Mouse (Mus musculus): Measurements from ENCODE around the gene Olfr649.
A peak's percentile ranks its signal among the peaks of the same experiment; 100 is the strongest.

Olfr649 gene

GRCm38 (mm10) chr7:104195885-104196284, at the start of gene Olfr649:
TSS of gene Olfr649 (minus strand) at chr7:104195985.
- DNase-seq (ENCODE audit: inconsistent age in 2 of 2, low spot score in 1 of 2) = no peak

GRCm38 (mm10) chr7:104244287-104245181, 48.7 kb upstream of the Olfr649 start, which contains the start of gene Trim34a:
TSS of gene Trim34a (plus strand) at chr7:104244457.
- DNase-seq (ENCODE audit: inconsistent age in 2 of 2, low spot score in 1 of 2) = peak; percentile 69 to 93

- no peak for DNase-seq (ENCODE audit: inconsistent age in 2 of 2, low spot score in 1 of 2)
Measured at GRCm38 (mm10) chr7:104243616-104244015, 47.8 kb upstream of the Olfr649 start.

GRCm38 (mm10) chr7:104240857-104241256, 45.1 kb upstream of the Olfr649 start:
- DNase-seq (ENCODE audit: inconsistent age in 2 of 2, low spot score in 1 of 2) = no peak

- DNase-seq (ENCODE audit: inconsistent age in 2 of 2, low spot score in 1 of 2) = peak; percentile 18 to 79
Measured at GRCm38 (mm10) chr7:104231203-104231602, 35.4 kb upstream of the Olfr649 start.

GRCm38 (mm10) chr7:104218701-104219569, 23.1 kb upstream of the Olfr649 start, which contains the start of gene Trim6:
TSS of gene Trim6 (plus strand) at chr7:104218793.
- peak; percentile 91 to 96 for DNase-seq (ENCODE audit: inconsistent age in 2 of 2, low spot score in 1 of 2)

DNA sequence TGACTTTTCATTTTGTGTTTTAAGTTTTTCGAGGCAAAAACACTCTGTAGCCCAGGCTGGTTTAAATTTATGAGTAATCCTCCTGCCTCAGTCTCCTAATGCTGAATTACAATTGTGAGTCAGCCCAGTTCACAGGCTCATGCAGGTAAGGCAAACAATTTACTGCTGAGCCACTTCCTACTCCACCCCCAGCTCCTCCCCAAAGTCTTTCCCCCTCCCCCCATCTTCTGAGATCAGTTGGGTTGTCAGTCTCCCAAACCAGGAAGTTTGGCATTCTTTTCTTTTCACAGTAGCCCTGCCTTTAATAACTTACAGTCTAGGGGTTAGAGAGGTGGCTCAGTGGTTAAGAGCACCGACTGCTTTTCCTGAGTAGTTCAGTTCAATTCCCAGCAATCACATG, 22.1 kb upstream of the Olfr649 start:
- no peak for DNase-seq (ENCODE audit: inconsistent age in 2 of 2, low spot score in 1 of 2)

DNA sequence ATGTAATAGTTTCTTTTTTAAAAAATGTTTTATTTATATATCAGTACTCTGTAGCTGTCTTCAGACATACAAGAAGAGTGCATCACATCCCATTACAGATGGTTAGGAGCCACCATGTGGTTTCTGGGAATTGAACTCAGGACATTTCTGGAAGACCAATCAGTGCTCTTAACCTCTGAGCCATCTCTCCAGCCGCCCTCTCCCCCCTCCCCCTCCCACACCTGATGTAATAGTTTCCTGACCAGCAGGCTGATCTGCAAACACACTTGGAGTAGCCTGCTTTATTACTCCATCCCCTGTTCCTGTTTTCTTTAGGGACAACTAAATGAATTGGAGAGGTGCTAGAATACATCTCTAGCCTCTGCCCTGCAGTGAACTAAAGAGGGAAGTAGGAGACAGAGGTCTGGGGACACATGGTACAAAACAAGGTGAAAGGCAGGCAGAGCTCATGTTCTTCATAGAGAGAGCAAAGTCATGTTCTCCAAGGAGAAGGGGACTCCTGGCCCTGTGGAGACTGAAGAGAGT, 20.3 kb upstream of the Olfr649 start:
- no peak for DNase-seq (ENCODE audit: inconsistent age in 2 of 2, low spot score in 1 of 2)

- peak in 1 of 2 experiments; percentile 16 for DNase-seq (ENCODE audit: inconsistent age in 2 of 2, low spot score in 1 of 2)
Measured at GRCm38 (mm10) chr7:104206197-104206596, 10.4 kb upstream of the Olfr649 start.

DNA sequence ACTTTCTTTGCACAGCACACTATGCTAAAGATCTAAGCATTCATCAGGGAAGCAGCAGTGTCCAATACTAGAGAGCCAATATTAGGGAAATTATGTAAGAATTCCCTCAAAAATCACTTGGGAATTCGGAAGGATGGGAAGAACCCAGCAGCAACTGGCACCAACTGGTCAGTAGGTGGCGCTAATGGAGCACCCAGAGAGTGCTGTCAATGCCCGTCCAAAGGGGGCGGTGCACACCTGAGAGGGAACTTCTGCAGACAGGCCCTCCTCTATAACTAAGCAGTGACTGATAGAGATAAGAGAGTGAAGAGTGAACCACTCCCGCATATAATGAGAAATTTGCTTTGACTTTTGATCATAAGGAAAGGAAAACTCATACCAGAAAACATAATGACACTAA, 4.0 kb upstream of the Olfr649 start:
- DNase-seq (ENCODE audit: inconsistent age in 2 of 2, low spot score in 1 of 2) = peak; percentile 65 to 90

- DNase-seq (ENCODE audit: inconsistent age in 2 of 2, low spot score in 1 of 2) = no peak
Measured at GRCm38 (mm10) chr7:104191275-104191674, 4.5 kb downstream of the Olfr649 start.

- no peak for DNase-seq (ENCODE audit: inconsistent age in 2 of 2, low spot score in 1 of 2)
Measured at GRCm38 (mm10) chr7:104183292-104183691, 12.5 kb downstream of the Olfr649 start, which contains the start of gene Olfr648. TSS of gene Olfr648 (minus strand) at chr7:104183392.

DNA sequence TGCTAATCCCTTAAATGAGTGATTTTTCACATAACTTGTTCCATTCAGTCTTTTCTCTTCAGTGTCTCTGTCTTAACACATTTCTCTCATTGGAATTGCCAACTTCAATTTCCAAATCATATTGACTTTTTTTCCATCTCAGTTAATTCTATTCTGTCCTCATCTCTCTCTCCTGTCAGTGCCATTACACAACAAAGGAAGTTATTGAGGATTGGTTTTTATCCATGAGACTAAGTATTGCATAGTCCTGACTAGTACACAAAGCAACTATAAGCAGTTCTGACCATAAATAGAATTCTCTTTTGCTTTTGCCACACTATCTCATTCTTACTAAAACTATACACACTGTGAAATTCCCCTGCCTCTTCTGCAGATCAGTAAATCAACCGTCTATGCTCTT, 16.7 kb downstream of the Olfr649 start:
- DNase-seq (ENCODE audit: inconsistent age in 2 of 2, low spot score in 1 of 2) = no peak

- no peak for DNase-seq (ENCODE audit: inconsistent age in 2 of 2, low spot score in 1 of 2)
Measured at GRCm38 (mm10) chr7:104178422-104179054, 17.2 kb downstream of the Olfr649 start.

- no peak for DNase-seq (ENCODE audit: inconsistent age in 2 of 2, low spot score in 1 of 2)
Measured at GRCm38 (mm10) chr7:104175085-104175484, 20.7 kb downstream of the Olfr649 start.

GRCm38 (mm10) chr7:104169634-104170204, 26.1 kb downstream of the Olfr649 start:
- no peak for DNase-seq (ENCODE audit: inconsistent age in 2 of 2, low spot score in 1 of 2)

DNA sequence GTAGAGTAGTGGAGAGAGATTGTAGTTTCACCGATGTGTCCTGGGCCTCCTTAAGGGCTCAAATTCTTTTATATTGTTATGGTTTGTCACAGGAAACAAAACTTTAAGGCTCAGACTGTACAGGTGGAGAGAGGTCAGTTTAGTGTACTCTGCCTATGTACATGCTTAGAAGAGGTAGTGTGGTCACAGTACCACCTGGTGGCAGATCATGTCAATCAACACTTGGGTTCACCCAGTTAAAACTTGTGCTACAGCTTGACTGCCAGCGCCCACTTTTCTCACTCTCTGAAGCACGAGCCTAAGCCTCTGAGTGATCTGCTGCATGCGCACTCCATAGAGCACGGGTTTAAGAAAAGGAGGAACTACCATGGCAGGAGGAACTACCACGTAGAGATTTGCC, 28.7 kb downstream of the Olfr649 start:
- no peak for DNase-seq (ENCODE audit: inconsistent age in 2 of 2, low spot score in 1 of 2)

GRCm38 (mm10) chr7:104150456-104150855, 45.3 kb downstream of the Olfr649 start, which contains the start of gene Ubqlnl:
TSS of gene Ubqlnl (minus strand) at chr7:104150556.
- DNase-seq (ENCODE audit: inconsistent age in 2 of 2, low spot score in 1 of 2) = no peak

- DNase-seq (ENCODE audit: inconsistent age in 2 of 2, low spot score in 1 of 2) = no peak
Measured at GRCm38 (mm10) chr7:104143179-104143578, 52.6 kb downstream of the Olfr649 start, which contains the start of gene Ubqln3. TSS of gene Ubqln3 (minus strand) at chr7:104143279.

Measured in adrenal gland, adult (tissue).